Mouse (Mus musculus) heart, embryonic 11.5 days (tissue): ENCODE data around the gene Gramd2. TPM values are rescaled to one million over a fixed set of nuclear protein-coding genes. Genes with fewer than 3 reads are reported as not detected.

ENCODE experiments used
- ATAC-seq: fragments of 200-750 bp; cut with Nextera tagmentation; replicated peaks from 2 replicates; pipeline ENCODE4 v1.8.0; 2017; ENCODE audit warnings: moderate library complexity; ENCODE audit not compliant: insufficient number of reproducible peaks, low FRiP score, low TSS enrichment
- H3K27ac ChIP-seq: fragments of 300-500 bp; sonication (generic); 2 replicates; pipeline ENCODE4 v1.5.1; 2014; ENCODE audit warnings: mild to moderate bottlenecking, low read depth, low read length
- H3K27me3 ChIP-seq: fragments of 300-500 bp; sonication (generic); 2 replicates; pipeline ENCODE4 v1.6.1; 2014; ENCODE audit warnings: mild to moderate bottlenecking, low read length, mixed read lengths; ENCODE audit not compliant: control insufficient read depth, insufficient read depth
- H3K36me3 ChIP-seq: fragments of 300-500 bp; sonication (generic); 2 replicates; pipeline ENCODE4 v1.6.1; 2014; ENCODE audit warnings: mild to moderate bottlenecking, low read length, moderate library complexity, mixed read lengths; ENCODE audit not compliant: control insufficient read depth, insufficient read depth
- H3K4me1 ChIP-seq: fragments of 300-500 bp; sonication (generic); 2 replicates; pipeline ENCODE4 v1.6.1; 2014; ENCODE audit warnings: low read length; ENCODE audit not compliant: control insufficient read depth, insufficient read depth
- H3K4me2 ChIP-seq: fragments of 300-500 bp; sonication (generic); 2 replicates; pipeline ENCODE4 v1.6.1; 2014; ENCODE audit warnings: mild to moderate bottlenecking, moderate library complexity
- H3K4me3 ChIP-seq: fragments of 300-500 bp; sonication (generic); 2 replicates; pipeline ENCODE4 v1.5.1; 2014; ENCODE audit warnings: low read depth, low read length
- H3K9ac ChIP-seq: fragments of 300-500 bp; sonication (generic); 2 replicates; pipeline ENCODE4 v1.6.1; 2014; ENCODE audit warnings: mild to moderate bottlenecking, low read depth, low read length, moderate library complexity
- H3K9me3 ChIP-seq: fragments of 300-500 bp; sonication (generic); replicated peaks from 2 replicates; pipeline ENCODE4 v1.6.1; 2016; ENCODE audit warnings: low read length; ENCODE audit not compliant: control insufficient read depth
- whole genome bisulfite sequencing: fragments of 180-500 bp; shearing (Covaris S2); extraction: QIAGEN DNeasy Blood & Tissue Kit; methylation state at CpG from one replicate; pipeline ENCODE4 v1.1.7; 2014; ENCODE audit not compliant: insufficient replicate concordance; 5-methylcytosine and 5-hydroxymethylcytosine counted together
- polyA plus RNA-seq: library from polyadenylated mRNA; unstranded; fragments of >200 nt; fragmentation: Nextera tagmentation; extraction: Ambion mirVana; gene quantifications from 2 replicates; pipeline ENCODE4 v1.2.1, GENCODE M21; 2014

The Gramd2 gene
- polyA plus RNA-seq, 1 experiment from 2014 or later, result 0.14 TPM

DNA sequence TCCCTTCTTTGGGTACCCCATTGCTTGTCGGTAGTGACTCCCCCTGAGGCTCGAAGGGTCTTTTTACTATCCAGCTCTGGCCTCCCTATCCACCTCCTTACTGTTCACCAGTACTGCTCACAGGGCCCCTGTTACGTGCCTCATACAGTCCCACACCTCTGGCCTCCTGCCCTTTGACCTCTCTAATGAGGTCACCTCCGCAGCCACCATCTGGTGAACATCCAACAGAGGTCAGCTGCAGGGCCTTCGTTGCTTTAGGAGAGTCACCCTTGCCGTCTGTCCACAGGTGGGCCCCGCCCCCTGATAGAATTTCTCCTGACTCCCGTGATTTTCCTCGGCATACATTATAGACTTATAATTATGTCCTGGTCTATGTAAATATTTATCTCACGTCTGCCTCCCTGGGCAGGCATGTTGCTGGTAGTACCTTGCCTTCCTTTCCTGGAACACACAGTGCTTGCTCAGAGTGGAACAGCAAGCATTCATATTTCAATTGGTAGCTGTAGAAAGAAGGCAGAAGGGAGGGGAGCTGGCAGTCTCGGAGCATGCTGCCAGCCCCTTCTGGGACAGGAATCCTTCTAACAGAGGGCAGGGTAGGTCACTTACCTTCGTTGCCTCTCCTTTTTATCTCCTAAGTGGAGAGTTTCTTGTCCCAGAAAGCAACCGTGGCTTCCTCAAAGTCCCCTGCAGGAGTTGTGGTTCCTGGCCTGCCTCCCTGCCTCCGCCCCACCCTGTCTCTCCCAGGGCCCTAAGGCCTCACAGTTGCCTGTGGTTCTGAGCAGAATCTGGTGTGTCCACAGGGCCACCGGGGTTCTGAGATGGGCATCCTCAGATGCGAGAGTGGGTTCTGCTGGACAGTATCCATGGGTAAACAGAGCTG is 14.9 kb downstream of the Gramd2 start:
- no peak for ATAC-seq
- Histone ChIP-seq H3K4me2 (no peak overlapping the region), H3K27me3 (0 out of 2 replicates have a peak, but pooled peaks cover 2% of the 10 kb centered on the region), H3K36me3 (no peaks in the 10 kb centered on the region), H3K27ac (no peak overlapping the region), H3K9me3 (no peaks in the 10 kb centered on the region), H3K9ac (no peak overlapping the region), H3K4me1 (peaks cover 16% of the 10 kb centered on the region), H3K4me3 (no peak overlapping the region)
- 41% methylated on average over 16 of the region's 16 CpGs for WGBS

DNA sequence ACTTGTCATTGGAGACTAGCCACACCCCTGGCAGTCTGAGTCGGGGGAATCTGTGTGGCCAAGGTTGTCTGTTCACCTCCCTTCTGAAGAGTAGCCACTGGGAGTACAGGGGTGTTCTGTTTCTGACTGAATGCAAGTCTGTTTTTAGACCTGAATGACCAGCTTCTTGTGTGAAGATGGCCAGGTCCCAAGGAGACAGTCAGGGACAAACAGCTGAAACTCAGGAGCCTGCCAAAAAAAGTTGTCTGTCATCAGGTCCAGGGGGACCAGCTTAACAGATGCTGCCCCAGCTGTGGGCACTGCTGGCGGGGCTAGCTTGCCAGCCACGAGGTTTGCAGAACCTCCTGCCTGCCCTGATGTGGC is 15.5 kb downstream of the Gramd2 start:
- H3K27ac ChIP-seq, result no peak overlapping the region
- 0 out of 2 replicates have a peak, but pooled peaks cover 2% of the 10 kb centered on the region for H3K27me3 ChIP-seq
- no peak overlapping the region for H3K4me2 ChIP-seq
- H3K4me1 ChIP-seq, result peaks cover 16% of the 10 kb centered on the region
- 33% methylated on average over 3 of the region's 3 CpGs for WGBS
- H3K4me3 ChIP-seq, result no peak overlapping the region
- H3K36me3 ChIP-seq, result no peaks in the 10 kb centered on the region
- no peaks in the 10 kb centered on the region for H3K9me3 ChIP-seq
- no peak overlapping the region for H3K9ac ChIP-seq
- no peak for ATAC-seq

DNA sequence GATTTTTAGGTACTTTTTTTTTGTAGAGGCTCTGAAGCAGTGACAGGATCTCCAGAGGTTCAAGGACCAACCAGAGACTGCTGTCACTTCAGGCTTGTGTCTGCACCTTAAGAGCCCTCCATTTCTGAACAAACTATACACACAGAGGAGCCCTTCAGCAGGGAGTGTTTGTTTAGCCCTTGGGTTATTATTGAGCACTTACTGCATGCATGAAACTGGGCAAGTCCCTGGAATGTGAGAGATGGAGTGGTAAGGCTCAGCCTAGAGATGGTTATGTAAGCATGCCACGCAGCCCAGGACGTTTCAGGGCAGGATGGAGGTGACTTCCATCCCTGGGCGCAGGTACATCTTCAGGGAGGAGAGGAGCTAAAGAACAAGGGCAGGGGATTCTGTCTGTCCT is 16.4 kb downstream of the Gramd2 start:
- WGBS, result 70% methylated on average over 3 of the region's 3 CpGs
- Histone ChIP-seq H3K4me3 (no peak overlapping the region), H3K27ac (no peak overlapping the region), H3K9ac (no peak overlapping the region), H3K4me1 (peaks cover 16% of the 10 kb centered on the region), H3K4me2 (no peak overlapping the region), H3K9me3 (no peaks in the 10 kb centered on the region), H3K27me3 (0 out of 2 replicates have a peak, but pooled peaks cover 2% of the 10 kb centered on the region), H3K36me3 (no peaks in the 10 kb centered on the region)
- ATAC-seq, result no peak

DNA sequence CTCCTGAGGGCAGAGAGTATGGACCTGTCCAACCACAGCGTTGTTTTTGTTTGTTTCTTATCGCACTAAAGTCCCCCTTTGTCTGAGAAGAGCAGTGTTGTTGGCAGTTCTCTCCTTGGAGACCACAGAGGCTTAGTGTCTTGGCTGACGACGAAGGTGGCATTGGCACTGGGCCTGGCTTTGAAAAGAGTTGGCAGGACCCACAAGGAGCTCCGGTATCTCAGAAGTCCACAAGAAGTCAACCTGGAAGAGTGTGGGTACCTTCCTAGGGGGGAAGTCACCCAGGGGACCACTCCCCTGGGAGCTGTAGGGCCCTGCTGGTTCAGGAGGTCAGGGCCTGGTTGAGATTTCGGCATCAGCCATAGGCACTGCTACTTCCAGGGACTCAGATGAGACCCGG is 21.1 kb downstream of the Gramd2 start:
- Histone ChIP-seq H3K4me1 (no peaks in the 10 kb centered on the region; the same call in 1 of the 2 replicates), H3K9ac (no peak overlapping the region), H3K36me3 (no peaks in the 10 kb centered on the region), H3K4me3 (no peak overlapping the region), H3K9me3 (no peaks in the 10 kb centered on the region), H3K27me3 (0 out of 2 replicates have a peak, but pooled peaks cover 2% of the 10 kb centered on the region), H3K27ac (no peak overlapping the region), H3K4me2 (no peak overlapping the region)
- 77% methylated on average over 7 of the region's 7 CpGs for WGBS
- ATAC-seq, result no peak

DNA sequence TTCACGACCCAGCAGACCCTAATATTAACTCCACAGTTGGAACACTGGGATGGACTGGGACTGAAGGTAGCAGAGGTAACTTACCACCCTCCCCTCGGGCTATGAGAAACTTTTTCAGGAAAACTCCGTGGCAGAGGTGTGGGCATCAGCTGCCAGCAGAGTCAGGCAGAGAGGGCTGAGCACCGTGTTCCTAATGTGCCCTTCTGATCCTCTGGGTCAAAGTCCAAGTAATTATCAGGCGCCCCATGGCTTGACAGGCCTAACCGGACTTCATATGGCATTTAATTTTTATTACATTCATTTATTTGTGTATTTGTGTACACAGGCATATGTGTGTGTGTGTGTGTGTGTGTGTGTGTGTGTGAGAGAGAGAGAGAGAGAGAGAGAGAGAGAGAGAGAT is 23.2 kb downstream of the Gramd2 start:
- 71% methylated on average over 6 of the region's 6 CpGs for WGBS
- 0 out of 2 replicates have a peak, but pooled peaks cover 2% of the 10 kb centered on the region for H3K27me3 ChIP-seq
- no peaks in the 10 kb centered on the region for H3K9me3 ChIP-seq
- H3K36me3 ChIP-seq, result no peaks in the 10 kb centered on the region
- H3K4me1 ChIP-seq, result peaks cover 3% of the 10 kb centered on the region; the same call in 1 of the 2 replicates
- H3K9ac ChIP-seq, result no peak overlapping the region
- H3K4me2 ChIP-seq, result no peak overlapping the region
- ATAC-seq, result no peak
- no peak overlapping the region for H3K27ac ChIP-seq
- H3K4me3 ChIP-seq, result no peak overlapping the region

DNA sequence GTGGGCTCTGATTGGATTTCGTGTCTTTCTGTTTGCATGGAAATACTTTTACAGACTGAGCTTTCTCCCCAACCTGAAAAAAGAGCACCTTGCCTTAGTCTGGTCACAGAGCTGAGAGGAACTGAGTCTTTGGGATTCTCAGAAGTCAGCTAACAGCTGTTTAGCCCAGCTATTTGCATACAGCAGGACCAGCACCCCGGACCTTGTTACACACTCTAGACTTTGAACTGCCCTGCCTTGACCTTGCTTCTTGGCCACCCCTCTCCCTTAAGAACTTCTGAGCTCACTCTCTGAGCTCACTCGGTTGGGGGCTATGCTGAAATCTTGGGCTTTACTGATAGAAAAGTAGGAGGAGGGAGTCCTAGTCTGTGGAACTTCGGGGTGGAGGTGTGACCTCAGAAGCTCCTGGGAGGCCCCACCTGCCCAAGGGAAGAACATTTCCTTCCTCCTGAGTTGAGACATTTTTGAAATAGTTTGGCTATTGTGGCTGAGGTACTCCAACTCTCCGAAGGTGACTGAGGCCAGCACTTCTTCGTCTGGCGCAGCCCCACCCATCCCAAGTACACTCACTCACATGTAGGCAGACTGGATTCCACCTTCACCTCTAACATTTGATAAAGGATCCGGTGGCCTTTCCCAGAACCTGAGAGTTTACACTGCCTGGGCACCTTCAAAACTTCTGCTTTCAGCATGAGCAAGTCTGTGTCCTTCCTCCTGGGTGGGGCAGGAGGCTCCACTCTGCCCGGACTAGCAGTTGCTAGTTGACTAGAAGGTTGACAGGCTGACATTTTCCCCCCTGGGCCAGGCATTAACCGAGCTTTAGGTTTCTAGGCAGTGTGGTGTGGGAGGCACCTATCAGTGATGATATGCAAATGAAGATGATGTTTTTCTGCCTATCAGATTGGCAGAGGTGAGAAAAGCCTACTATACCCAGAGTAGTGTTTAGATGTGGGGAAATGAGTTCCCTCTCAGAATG is 27.2 kb downstream of the Gramd2 start:
- WGBS, result 46% methylated on average over 10 of the region's 10 CpGs
- Histone ChIP-seq H3K27ac (no peak overlapping the region), H3K4me3 (no peak overlapping the region), H3K9ac (no peak overlapping the region), H3K4me2 (no peak overlapping the region), H3K27me3 (no peaks in the 10 kb centered on the region), H3K36me3 (no peaks in the 10 kb centered on the region), H3K4me1 (0 out of 2 replicates have a peak, but pooled peaks cover 3% of the 10 kb centered on the region), H3K9me3 (no peaks in the 10 kb centered on the region)
- ATAC-seq, result no peak

DNA sequence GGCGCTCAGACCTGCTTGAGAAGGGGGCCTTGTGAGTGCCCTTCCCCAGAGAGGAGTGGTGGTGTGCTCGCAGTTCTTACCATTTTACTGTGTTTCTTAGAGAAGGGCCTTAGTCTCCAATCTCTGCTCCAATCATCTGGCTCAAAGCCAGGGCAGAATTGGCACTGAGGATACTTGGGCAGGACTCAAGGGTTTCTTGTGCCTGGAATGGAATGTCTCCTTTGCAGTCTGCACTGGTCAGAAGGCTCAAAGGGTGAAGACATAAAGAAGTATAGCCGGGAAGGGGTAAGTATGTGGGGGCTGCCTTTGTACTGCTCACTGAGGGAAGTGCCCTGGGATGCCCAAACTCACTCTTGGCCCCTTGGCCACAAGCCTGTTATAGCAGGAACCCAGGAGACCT is 29.3 kb downstream of the Gramd2 start:
- Histone ChIP-seq H3K27ac (no peak overlapping the region), H3K9me3 (no peaks in the 10 kb centered on the region), H3K4me3 (no peak overlapping the region), H3K27me3 (no peaks in the 10 kb centered on the region), H3K36me3 (no peaks in the 10 kb centered on the region), H3K9ac (no peak overlapping the region), H3K4me2 (no peak overlapping the region), H3K4me1 (0 out of 2 replicates have a peak, but pooled peaks cover 3% of the 10 kb centered on the region)
- 70% methylated on average over 3 of the region's 3 CpGs for WGBS
- ATAC-seq, result no peak

DNA sequence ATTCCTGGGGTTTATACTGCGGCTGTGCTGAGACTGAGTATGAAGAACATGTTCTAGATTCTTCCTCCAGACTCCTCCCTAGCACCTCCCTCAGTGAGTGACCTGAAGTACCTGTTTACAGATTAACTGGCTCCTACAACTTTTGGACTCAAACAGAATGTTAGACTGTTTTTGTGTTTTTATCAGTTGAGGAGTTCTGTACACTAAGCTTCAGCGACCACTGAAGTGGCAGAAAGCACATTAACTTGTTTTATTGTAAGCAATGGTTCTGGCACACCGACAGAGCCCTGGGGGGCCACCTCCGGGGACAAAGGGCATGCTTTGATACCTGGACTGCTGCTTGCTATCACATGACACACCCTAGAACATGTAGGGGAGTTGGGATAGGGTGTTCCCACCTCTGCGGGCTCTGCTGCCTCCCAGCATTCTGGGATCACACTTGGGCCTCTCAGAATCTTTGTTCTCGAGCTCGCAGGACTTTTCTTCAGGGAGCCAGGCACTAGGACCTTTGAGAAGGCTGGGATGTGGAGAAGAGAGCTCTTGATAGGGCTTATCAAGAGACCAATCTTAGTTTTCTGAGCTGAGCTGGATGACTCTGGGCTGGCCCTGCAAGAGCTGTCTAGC is 36.4 kb downstream of the Gramd2 start:
- 72% methylated on average over 7 of the region's 7 CpGs for WGBS
- no peak for ATAC-seq

More for the DNA sequence above, 36.4 kb downstream of the Gramd2 start:
- no peak overlapping the region for H3K27ac ChIP-seq
- H3K36me3 ChIP-seq, result no peaks in the 10 kb centered on the region
- no peaks in the 10 kb centered on the region for H3K4me1 ChIP-seq
- no peaks in the 10 kb centered on the region for H3K9me3 ChIP-seq
- no peak overlapping the region for H3K9ac ChIP-seq
- H3K4me3 ChIP-seq, result no peak overlapping the region
- no peaks in the 10 kb centered on the region for H3K27me3 ChIP-seq
- no peak overlapping the region for H3K4me2 ChIP-seq
